Mouse (Mus musculus): ENCODE measurements at regions not wholly inside any gene's neighbourhood (a gene's known extent, or its start where the extent isn't known, plus 50 kb on each side); places are given as distances from the start of the nearest gene placed in this dataset.

DNA sequence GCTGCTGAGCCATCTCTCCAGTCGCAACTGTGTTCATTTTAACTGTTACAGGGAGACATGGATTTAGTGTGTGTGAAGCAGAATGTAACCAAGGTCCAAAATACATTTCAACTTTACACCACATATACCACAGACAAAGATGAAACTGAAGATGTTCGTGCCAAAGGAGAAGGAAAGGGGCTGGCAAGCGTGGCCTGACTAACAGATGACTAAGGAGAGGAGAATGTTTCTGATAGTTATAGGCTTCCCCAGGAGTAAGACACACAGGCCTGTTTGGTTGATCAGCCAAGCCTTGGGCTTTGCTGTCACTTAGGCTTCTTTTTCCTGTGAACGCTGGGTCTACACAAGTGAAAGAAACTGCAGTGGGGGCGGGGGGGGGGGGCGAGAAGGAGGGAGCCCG is 189.8 kb downstream of the Btg1 start:
- no peak for TF ChIP-seq CTCF (IDR thresholded peaks at IDR 0.05; ENCODE audit: control insufficient read depth, insufficient read depth, insufficient replicate concordance, low read depth, low read length)
- TF ChIP-seq POLR2A (IDR thresholded peaks at IDR 0.05; ENCODE audit: control insufficient read depth, low read depth, low read length), result no peak
